Mouse (Mus musculus) liver, postnatal 0 days (tissue): ENCODE measurements around the gene Slamf1. TPM values are rescaled to one million over a fixed set of nuclear protein-coding genes. Genes with fewer than 3 reads are reported as not detected.

Experiments
- ATAC-seq: fragments of 200-750 bp; cut with Nextera tagmentation; 2 replicates; pipeline ENCODE4 v1.8.0; 2017; ENCODE audit warnings: mild to moderate bottlenecking, moderate library complexity
- DNase-seq: peaks from one replicate; pipeline ENCODE4 v3.0.0-alpha.2; 2016
- H3K27ac ChIP-seq: fragments of 300-500 bp; sonication (generic); 2 replicates; pipeline ENCODE4 v1.5.1; 2014; ENCODE audit warnings: antibody characterized with exemption, moderate library complexity, mild to moderate bottlenecking, low read depth
- H3K27me3 ChIP-seq: fragments of 300-500 bp; sonication (generic); 2 replicates; pipeline ENCODE4 v1.6.1; 2014; ENCODE audit warnings: low read length, control low read depth, mixed read lengths; ENCODE audit not compliant: insufficient read depth
- H3K36me3 ChIP-seq: fragments of 300-500 bp; sonication (generic); replicated peaks from 2 replicates; pipeline ENCODE4 v1.6.1; 2014; ENCODE audit warnings: mild to moderate bottlenecking, control low read depth, low read length, moderate library complexity, mixed read lengths; ENCODE audit not compliant: insufficient read depth
- H3K4me1 ChIP-seq: fragments of 300-500 bp; sonication (generic); 2 replicates; pipeline ENCODE4 v1.6.1; 2014; ENCODE audit warnings: antibody characterized with exemption, mild to moderate bottlenecking, control low read depth; ENCODE audit not compliant: insufficient read depth
- H3K4me2 ChIP-seq: fragments of 300-500 bp; sonication (generic); 2 replicates; pipeline ENCODE4 v1.6.1; 2014; ENCODE audit warnings: low read depth, mild to moderate bottlenecking, low read length, moderate library complexity, mixed read lengths
- H3K4me3 ChIP-seq: fragments of 300-500 bp; sonication (generic); 2 replicates; pipeline ENCODE4 v1.5.1; 2014; ENCODE audit warnings: low read depth, low read length
- H3K9ac ChIP-seq: fragments of 300-500 bp; sonication (generic); replicated peaks from 2 replicates; pipeline ENCODE4 v1.6.1; 2014; ENCODE audit warnings: mild to moderate bottlenecking, moderate library complexity
- H3K9me3 ChIP-seq: fragments of 300-500 bp; sonication (generic); 2 replicates; pipeline ENCODE4 v1.6.1; 2016; ENCODE audit warnings: mild to moderate bottlenecking, control low read depth, low read length, mixed read lengths
- CTCF ChIP-seq: sonication (generic); IDR thresholded peaks from 2 replicates; pipeline ENCODE4 v1.5.1; 2016; ENCODE audit warnings: antibody characterized with exemption, low read depth
- EP300 ChIP-seq: IDR thresholded peaks from 2 replicates; pipeline ENCODE4 v1.6.1; 2016; ENCODE audit warnings: antibody characterized with exemption, low read depth, mild to moderate bottlenecking
- WGBS: fragments of 180-500 bp; shearing (Covaris S2); extraction: QIAGEN DNeasy Blood & Tissue Kit; methylation state at CpG from one replicate; pipeline ENCODE4 v1.1.7; 2014; ENCODE audit not compliant: insufficient replicate concordance; 5-methylcytosine and 5-hydroxymethylcytosine counted together
- polyA plus RNA-seq: library from polyadenylated mRNA; unstranded; fragments of >200 nt; fragmentation: Nextera tagmentation; extraction: Ambion mirVana; gene quantifications from 2 replicates; pipeline ENCODE4 v1.2.1, GENCODE M21; 2015

Gene Slamf1
- polyA plus RNA-seq, 1 experiment from 2014 or later, result 2.4 TPM

GRCm38 (mm10) chr1:171782287-171782915 is 15.5 kb downstream of the Slamf1 start:
- H3K27ac ChIP-seq, result no peak overlapping the region
- 77% methylated on average over 5 of the region's 5 CpGs for WGBS

GRCm38 (mm10) chr1:171785871-171786270 is 18.9 kb downstream of the Slamf1 start:
- Histone ChIP-seq H3K4me1 (no peaks in the 10 kb centered on the region; the same call in 1 of the 2 replicates), H3K36me3 (no peaks in the 10 kb centered on the region), H3K27me3 (no peaks in the 10 kb centered on the region), H3K4me3 (no peak overlapping the region), H3K9ac (no peak overlapping the region), H3K27ac (no peak overlapping the region), H3K4me2 (no peak overlapping the region), H3K9me3 (no peaks in the 10 kb centered on the region)
- DNase-seq (no peak), ATAC-seq (no peak)
- no peak for TF ChIP-seq EP300
- TF ChIP-seq CTCF, result no peak
- 59% methylated on average over 1 of the region's 1 CpGs for WGBS

More at GRCm38 (mm10) chr1:171782287-171782915, 15.5 kb downstream of the Slamf1 start:
- Histone ChIP-seq H3K27me3 (no peaks in the 10 kb centered on the region), H3K4me3 (no peak overlapping the region), H3K36me3 (no peaks in the 10 kb centered on the region), H3K9me3 (no peaks in the 10 kb centered on the region), H3K4me2 (no peak overlapping the region), H3K9ac (no peak overlapping the region), H3K4me1 (no peaks in the 10 kb centered on the region; the same call in 1 of the 2 replicates)
- TF ChIP-seq CTCF (no peak), EP300 (no peak; the same call in 1 of the 2 replicates)
- ATAC-seq (peak; percentile 55), DNase-seq (no peak)

- 57% methylated on average over 6 of the region's 6 CpGs for WGBS
- no peaks in the 10 kb centered on the region for H3K36me3 ChIP-seq
Measured at GRCm38 (mm10) chr1:171787281-171788015, 20.5 kb downstream of the Slamf1 start.

GRCm38 (mm10) chr1:171788461-171789283 is 21.7 kb downstream of the Slamf1 start:
- Histone ChIP-seq H3K4me2 (no peak overlapping the region), H3K4me1 (no peaks in the 10 kb centered on the region; the same call in 1 of the 2 replicates), H3K9ac (no peak overlapping the region), H3K27me3 (no peaks in the 10 kb centered on the region), H3K36me3 (no peaks in the 10 kb centered on the region), H3K27ac (no peak overlapping the region), H3K9me3 (no peaks in the 10 kb centered on the region), H3K4me3 (no peak overlapping the region)
- no peak for TF ChIP-seq EP300
- no peak for TF ChIP-seq CTCF
- 61% methylated on average over 12 of the region's 12 CpGs for WGBS
- DNase-seq (no peak), ATAC-seq (no peak)

More at GRCm38 (mm10) chr1:171787281-171788015, 20.5 kb downstream of the Slamf1 start:
- H3K4me3 ChIP-seq, result no peak overlapping the region
- no peaks in the 10 kb centered on the region for H3K9me3 ChIP-seq
- no peak for DNase-seq
- TF ChIP-seq CTCF, result peak; percentile 15; the same call in 1 of the 2 replicates
- no peak for TF ChIP-seq EP300
- no peaks in the 10 kb centered on the region for H3K27me3 ChIP-seq
- H3K27ac ChIP-seq, result no peak overlapping the region
- no peak for ATAC-seq
- H3K4me2 ChIP-seq, result no peak overlapping the region
- H3K9ac ChIP-seq, result no peak overlapping the region
- H3K4me1 ChIP-seq, result no peaks in the 10 kb centered on the region; the same call in 1 of the 2 replicates

GRCm38 (mm10) chr1:171789407-171789806 is 22.5 kb downstream of the Slamf1 start:
- 65% methylated on average over 3 of the region's 3 CpGs for WGBS
- no peaks in the 10 kb centered on the region; the same call in 1 of the 2 replicates for H3K4me1 ChIP-seq
- H3K36me3 ChIP-seq, result no peaks in the 10 kb centered on the region
- no peak overlapping the region for H3K9ac ChIP-seq
- TF ChIP-seq EP300, result no peak
- no peak for TF ChIP-seq CTCF
- no peaks in the 10 kb centered on the region for H3K27me3 ChIP-seq
- H3K4me2 ChIP-seq, result no peak overlapping the region
- no peaks in the 10 kb centered on the region for H3K9me3 ChIP-seq
- DNase-seq (no peak), ATAC-seq (no peak)
- no peak overlapping the region for H3K4me3 ChIP-seq
- H3K27ac ChIP-seq, result no peak overlapping the region

GRCm38 (mm10) chr1:171791491-171791890 is 24.6 kb downstream of the Slamf1 start:
- H3K9ac ChIP-seq, result no peak overlapping the region

More at GRCm38 (mm10) chr1:171791491-171791890, 24.6 kb downstream of the Slamf1 start:
- DNase-seq (no peak), ATAC-seq (no peak)
- Histone ChIP-seq H3K4me3 (no peak overlapping the region), H3K4me2 (no peak overlapping the region), H3K27ac (no peak overlapping the region), H3K36me3 (no peaks in the 10 kb centered on the region), H3K9me3 (no peaks in the 10 kb centered on the region), H3K4me1 (no peaks in the 10 kb centered on the region), H3K27me3 (no peaks in the 10 kb centered on the region)
- TF ChIP-seq EP300, result no peak
- 83% methylated on average over 3 of the region's 3 CpGs for WGBS
